Mouse (Mus musculus) MEL (cell line): ENCODE results near the gene Taar8b. TPM values are rescaled to one million over a fixed set of nuclear protein-coding genes. Genes with fewer than 3 reads are reported as not detected.

ENCODE experiments used
- DNase-seq: peaks from one replicate; pipeline ENCODE4 v3.0.0; 2011; ENCODE audit warnings: low read depth, low spot score
- H3K27ac ChIP-seq: 2 replicates; pipeline ENCODE4 v1.5.1; 2012; ENCODE audit warnings: low read depth, mild to moderate bottlenecking, control low read depth, low read length, moderate library complexity; ENCODE audit not compliant: control insufficient read depth
- H3K27me3 ChIP-seq, 2 experiments: fragments of 150-350 bp in 1 of 2; sonication (generic) in 1 of 2; 2 replicates each; pipeline ENCODE4 v1.6.1; 2012; ENCODE audit warnings: low read length in 2 of 2, mild to moderate bottlenecking in 2 of 2, improper control_type of control experiment in 1 of 2, moderate library complexity in 1 of 2; ENCODE audit not compliant: insufficient read depth in 2 of 2, control insufficient read depth in 1 of 2
- H3K36me3 ChIP-seq, 2 experiments: 2 replicates each; pipeline ENCODE4 v1.6.1; 2012 to 2014; ENCODE audit warnings: low read length in 2 of 2, improper control_type of control experiment in 1 of 2, inconsistent platforms in 1 of 2, mild to moderate bottlenecking in 1 of 2; ENCODE audit not compliant: insufficient read depth in 2 of 2, control insufficient read depth in 1 of 2
- H3K4me1 ChIP-seq, 2 experiments: fragments of 150-350 bp in 1 of 2; sonication (generic) in 1 of 2; 2 replicates each; pipeline ENCODE4 v1.6.1; 2012; ENCODE audit warnings: low read length in 2 of 2, improper control_type of control experiment in 1 of 2, mild to moderate bottlenecking in 1 of 2; ENCODE audit not compliant: insufficient read depth in 2 of 2, control insufficient read depth in 1 of 2
- H3K4me3 ChIP-seq, 2 experiments: fragments of 150-350 bp in 1 of 2; sonication (generic) in 1 of 2; 2 replicates each; pipeline ENCODE4 v1.5.1; 2012; ENCODE audit warnings: low read depth in 2 of 2, low read length in 2 of 2, mild to moderate bottlenecking in 2 of 2, moderate library complexity in 2 of 2, control low read depth in 1 of 2, improper control_type of control experiment in 1 of 2; ENCODE audit not compliant: control insufficient read depth in 1 of 2, insufficient read depth in 1 of 2
- H3K79me2 ChIP-seq: 2 replicates; pipeline ENCODE4 v1.6.1; 2012; ENCODE audit warnings: mild to moderate bottlenecking, low read length, moderate library complexity; ENCODE audit not compliant: control insufficient read depth, poor library complexity, insufficient read depth
- H3K9ac ChIP-seq: 2 replicates; pipeline ENCODE4 v1.6.1; 2012; ENCODE audit warnings: low read depth, mild to moderate bottlenecking, control low read depth, low read length, moderate library complexity; ENCODE audit not compliant: control insufficient read depth, poor library complexity, severe bottlenecking
- H3K9me3 ChIP-seq: fragments of 150-350 bp; sonication (generic); replicated peaks from 2 replicates; pipeline ENCODE4 v1.6.1; 2012; ENCODE audit warnings: mild to moderate bottlenecking, low read length, improper control_type of control experiment, moderate library complexity; ENCODE audit not compliant: insufficient read depth
- BHLHE40 ChIP-seq: IDR thresholded peaks from 2 replicates; pipeline ENCODE4 v1.6.1; 2012; ENCODE audit warnings: low read depth, mild to moderate bottlenecking, inconsistent platforms, low read length, improper control_type of control experiment, borderline replicate concordance
- E2F4 ChIP-seq: IDR thresholded peaks from 2 replicates; pipeline ENCODE4 v1.6.1; 2011; ENCODE audit warnings: low read depth, low read length, improper control_type of control experiment, borderline replicate concordance
- ETS1 ChIP-seq: IDR thresholded peaks from 2 replicates; pipeline ENCODE4 v1.6.1; 2012; ENCODE audit warnings: low read depth, mild to moderate bottlenecking, inconsistent platforms, low read length, improper control_type of control experiment, moderate library complexity
- JUND ChIP-seq: IDR thresholded peaks from 2 replicates; pipeline ENCODE4 v1.6.1; 2011; ENCODE audit warnings: low read depth, mild to moderate bottlenecking, improper control_type of control experiment, low read length
- MEF2A ChIP-seq: IDR thresholded peaks from 2 replicates; pipeline ENCODE4 v1.6.1; 2014; ENCODE audit warnings: low read depth, mild to moderate bottlenecking, inconsistent platforms, low read length, improper control_type of control experiment; ENCODE audit not compliant: poor library complexity, insufficient replicate concordance, severe bottlenecking; ENCODE audit errors: extremely low read depth
- NELFE ChIP-seq: IDR thresholded peaks from 2 replicates; pipeline ENCODE4 v1.6.1; 2011; ENCODE audit warnings: low read depth, low read length, improper control_type of control experiment
- NRF1 ChIP-seq: IDR thresholded peaks from 2 replicates; pipeline ENCODE4 v1.6.1; 2014; ENCODE audit warnings: low read depth, mild to moderate bottlenecking, inconsistent platforms, low read length, improper control_type of control experiment, moderate library complexity; ENCODE audit not compliant: poor library complexity, insufficient read depth, severe bottlenecking
- SIN3A ChIP-seq: IDR thresholded peaks from 2 replicates; pipeline ENCODE4 v1.6.1; 2012; ENCODE audit warnings: low read length, improper control_type of control experiment, inconsistent platforms
- SMC3 ChIP-seq: IDR thresholded peaks from 2 replicates; pipeline ENCODE4 v1.6.1; 2011; ENCODE audit warnings: low read depth, low read length, improper control_type of control experiment
- ZC3H11A ChIP-seq: IDR thresholded peaks from 2 replicates; pipeline ENCODE4 v1.6.1; 2012; ENCODE audit warnings: low read depth, mild to moderate bottlenecking, inconsistent platforms, low read length, improper control_type of control experiment
- ZKSCAN1 ChIP-seq: IDR thresholded peaks from 2 replicates; pipeline ENCODE4 v1.6.1; 2012; ENCODE audit warnings: low read depth, mild to moderate bottlenecking, inconsistent platforms, low read length, improper control_type of control experiment, moderate library complexity
- ZMIZ1 ChIP-seq: IDR thresholded peaks from 2 replicates; pipeline ENCODE4 v1.6.1; 2012; ENCODE audit warnings: low read depth, mild to moderate bottlenecking, inconsistent platforms, low read length, improper control_type of control experiment, moderate library complexity
- ZNF384 ChIP-seq: IDR thresholded peaks from 2 replicates; pipeline ENCODE4 v1.6.1; 2012; ENCODE audit warnings: low read depth, mild to moderate bottlenecking, inconsistent platforms, low read length, improper control_type of control experiment
- polyA plus RNA-seq, 2 experiments: library from polyadenylated mRNA; stranded (reverse) in 1 of 2; unstranded in 1 of 2; fragments of >175 nt in 1 of 2; fragments of >200 nt in 1 of 2; gene quantifications; 2 replicates each; pipeline versions ENCODE4 v1.2.1 to v1.2.4; 2012; ENCODE audit warnings: low replicate concordance in 2 of 2, low read depth in 1 of 2; ENCODE audit not compliant: insufficient read length in 2 of 2, insufficient read depth in 1 of 2, missing spikeins in 1 of 2
- total RNA-seq: library from RNA; depleted of rRNA; stranded (reverse); fragments of 300-350 nt; gene quantifications from 2 replicates; pipeline ENCODE4 v1.2.3, GENCODE M21; 2012; rRNA removed

The Taar8b gene
- total and polyA plus RNA-seq, 3 experiments = not detected

DNA sequence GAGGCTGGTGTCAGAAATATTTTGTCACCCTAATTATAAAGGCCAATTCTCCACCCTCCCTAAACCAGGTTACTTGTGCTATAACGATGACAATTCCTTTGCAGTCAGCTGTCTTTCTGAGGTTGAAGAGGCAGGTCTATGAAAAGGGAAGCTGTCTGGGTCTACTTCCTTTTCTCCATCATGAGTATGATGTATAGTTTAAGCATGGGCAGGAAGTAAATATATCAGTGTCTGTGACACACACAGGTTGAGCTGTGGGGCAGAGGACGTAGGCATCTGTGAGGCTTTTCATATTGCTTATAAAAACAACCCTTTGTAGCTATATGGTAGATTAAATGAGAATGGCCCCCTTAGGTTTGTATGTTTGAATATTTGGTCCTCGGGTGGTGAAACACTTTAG is 33.1 kb downstream of the Taar8b start:
- no peak overlapping the region for H3K9ac ChIP-seq
- H3K9me3 ChIP-seq = no peaks in the 10 kb centered on the region
- DNase-seq = no peak
- no peaks in the 10 kb centered on the region for H3K27me3 ChIP-seq
- H3K27ac ChIP-seq = no peak overlapping the region
- TF ChIP-seq SMC3 (no peak), NRF1 (no peak)
- TF ChIP-seq, all 39 proteins: peak for 0
- Histone ChIP-seq H3K4me3 (no peak overlapping the region), H3K4me1 (no peaks in the 10 kb centered on the region), H3K36me3 (no peaks in the 10 kb centered on the region), H3K79me2 (no peaks in the 10 kb centered on the region)

GRCm38 (mm10) chr10:24052039-24052438 is 40.1 kb downstream of the Taar8b start:
- no peak for DNase-seq
- H3K79me2 ChIP-seq = no peaks in the 10 kb centered on the region
- no peaks in the 10 kb centered on the region for H3K9me3 ChIP-seq
- H3K9ac ChIP-seq = no peak overlapping the region
- TF ChIP-seq ZNF384 (no peak), NELFE (no peak)
- TF ChIP-seq, all 39 proteins: peak for 0
- no peaks in the 10 kb centered on the region for H3K36me3 ChIP-seq
- peaks cover 0 to 3% of the 10 kb centered on the region in 2 experiments; a peak in 1 of 4 replicates for H3K27me3 ChIP-seq
- no peaks in the 10 kb centered on the region for H3K4me1 ChIP-seq
- no peak overlapping the region for H3K27ac ChIP-seq
- no peak overlapping the region for H3K4me3 ChIP-seq

DNA sequence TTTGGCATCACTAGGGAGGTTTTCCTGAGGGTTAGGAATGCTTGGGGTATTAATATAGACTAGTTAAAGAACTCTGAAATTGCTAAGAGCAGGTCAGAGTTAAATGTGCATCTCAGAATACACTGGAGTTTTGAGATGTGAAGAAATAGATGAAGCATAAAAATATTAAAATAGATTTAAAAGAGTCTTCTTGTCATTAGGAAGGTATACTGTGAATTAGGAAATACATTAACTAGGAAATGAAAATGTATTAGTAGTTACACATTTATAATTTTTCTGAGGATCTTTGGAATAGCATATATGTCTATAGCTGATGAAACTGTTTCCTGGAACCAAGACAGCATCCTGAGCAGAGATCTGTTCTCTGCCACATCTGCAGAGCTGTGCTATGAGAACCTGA is 42.9 kb downstream of the Taar8b start, which contains the start of gene Taar7f:
Taar7f (plus strand) TSS at position 301 of the 400 bp plus-strand sequence.
- H3K9me3 ChIP-seq = no peaks in the 10 kb centered on the region
- no peaks in the 10 kb centered on the region for H3K36me3 ChIP-seq
- no peaks in the 10 kb centered on the region for H3K79me2 ChIP-seq
- no peak within 1 kb of the TSS for H3K9ac ChIP-seq
- peaks cover 0 to 3% of the 10 kb centered on the region in 2 experiments; a peak in 1 of 4 replicates for H3K27me3 ChIP-seq
- no peaks in the 10 kb centered on the region for H3K4me1 ChIP-seq
- TF ChIP-seq ZKSCAN1 (no peak), SIN3A (no peak), NRF1 (no peak), E2F4 (no peak), BHLHE40 (no peak), JUND (no peak), ZC3H11A (no peak), ZMIZ1 (no peak), ETS1 (no peak), MEF2A (no peak)
- no peak within 1 kb of the TSS for H3K27ac ChIP-seq
- DNase-seq = no peak
- H3K4me3 ChIP-seq = no peak within 1 kb of the TSS

Other genes starting within 250 kb of the Taar8b start
- not detected in 2 replicates for gene Vnn3, start 240.8 kb downstream of the Taar8b start, total RNA-seq
- not detected for gene Vnn3, start 240.8 kb downstream of the Taar8b start, polyA plus RNA-seq
- not detected in 2 replicates for gene Vnn1, start 197.6 kb downstream of the Taar8b start, total RNA-seq
- not detected for gene Vnn1, start 197.6 kb downstream of the Taar8b start, polyA plus RNA-seq
- not detected in 2 replicates for gene Taar1, start 171.9 kb downstream of the Taar8b start, total RNA-seq
- not detected for gene Taar1, start 171.9 kb downstream of the Taar8b start, polyA plus RNA-seq
- gene Taar2, start 153.7 kb downstream of the Taar8b start, total RNA-seq = not detected in 2 replicates
- gene Taar2, start 153.7 kb downstream of the Taar8b start, polyA plus RNA-seq = not detected
- gene Taar3, start 142.7 kb downstream of the Taar8b start, total RNA-seq = not detected in 2 replicates
- gene Taar3, start 142.7 kb downstream of the Taar8b start, polyA plus RNA-seq = not detected
- gene Taar4, start 131.8 kb downstream of the Taar8b start, total RNA-seq = not detected in 2 replicates
- gene Taar4, start 131.8 kb downstream of the Taar8b start, polyA plus RNA-seq = not detected
- gene Taar5, start 121.6 kb downstream of the Taar8b start, total RNA-seq = not detected in 2 replicates
- not detected for gene Taar5, start 121.6 kb downstream of the Taar8b start, polyA plus RNA-seq
- not detected in 2 replicates for gene Taar6, start 106.6 kb downstream of the Taar8b start, total RNA-seq
- gene Taar6, start 106.6 kb downstream of the Taar8b start, polyA plus RNA-seq = not detected
- gene Taar7a, start 98.8 kb downstream of the Taar8b start, total RNA-seq = not detected in 2 replicates
- gene Taar7a, start 98.8 kb downstream of the Taar8b start, polyA plus RNA-seq = not detected
- gene Taar7b, start 92.4 kb downstream of the Taar8b start, total RNA-seq = not detected in 2 replicates
- not detected for gene Taar7b, start 92.4 kb downstream of the Taar8b start, polyA plus RNA-seq
- not detected in 2 replicates for gene Taar7d, start 65.1 kb downstream of the Taar8b start, total RNA-seq
- not detected for gene Taar7d, start 65.1 kb downstream of the Taar8b start, polyA plus RNA-seq
- gene Taar7e, start 54.7 kb downstream of the Taar8b start, total RNA-seq = not detected in 2 replicates
- not detected for gene Taar7e, start 54.7 kb downstream of the Taar8b start, polyA plus RNA-seq
- not detected in 2 replicates for gene Taar7f, start 42.8 kb downstream of the Taar8b start, total RNA-seq
- gene Taar7f, start 42.8 kb downstream of the Taar8b start, polyA plus RNA-seq = not detected
- gene Taar8a, start 15.8 kb downstream of the Taar8b start, total RNA-seq = not detected in 2 replicates
- gene Taar8a, start 15.8 kb downstream of the Taar8b start, polyA plus RNA-seq = not detected
- not detected in 2 replicates for gene Taar8c, start 9.6 kb upstream of the Taar8b start, total RNA-seq
- not detected for gene Taar8c, start 9.6 kb upstream of the Taar8b start, polyA plus RNA-seq
- not detected in 2 replicates for gene Taar9, start 17.2 kb upstream of the Taar8b start, total RNA-seq
- gene Taar9, start 17.2 kb upstream of the Taar8b start, polyA plus RNA-seq = not detected
- 32.6 and 36.1 TPM in 2 replicates for gene Stx7, start 57.0 kb upstream of the Taar8b start, total RNA-seq
- 10 to 100 TPM in 1 of 2 experiments, not detected in 1; 37.7 TPM for gene Stx7, start 57.0 kb upstream of the Taar8b start, polyA plus RNA-seq
- not detected in 2 replicates for gene Moxd1, start 131.2 kb upstream of the Taar8b start, total RNA-seq
- not detected for gene Moxd1, start 131.2 kb upstream of the Taar8b start, polyA plus RNA-seq